Mouse (Mus musculus) C2C12 (cell line): ENCODE data around the gene Enox1. TPM values are rescaled to one million over a fixed set of nuclear protein-coding genes. Genes with fewer than 3 reads are reported as not detected.

Source experiments
- H3K27me3 ChIP-seq: one replicate; pipeline ENCODE4 v1.6.1; 2011; ENCODE audit not compliant: control insufficient read depth, insufficient read depth, insufficient read length
- H3K36me3 ChIP-seq: one replicate; pipeline ENCODE4 v1.6.1; 2011; ENCODE audit not compliant: control insufficient read depth, insufficient read depth
- H3K4me3 ChIP-seq: one replicate; pipeline ENCODE4 v1.5.1; 2011; ENCODE audit warnings: mild to moderate bottlenecking, control low read depth; ENCODE audit not compliant: poor library complexity, insufficient read depth, severe bottlenecking
- H3K79me2 ChIP-seq: one replicate; pipeline ENCODE4 v1.6.1; 2011; ENCODE audit not compliant: control insufficient read depth, insufficient read depth
- H3K79me3 ChIP-seq: one replicate; pipeline ENCODE4 v1.6.1; 2011; ENCODE audit warnings: low read depth, control low read depth
- H3ac ChIP-seq: one replicate; pipeline ENCODE3; 2011; ENCODE audit warnings: low read depth; ENCODE audit not compliant: control insufficient read depth, insufficient read length
- CEBPB ChIP-seq: IDR thresholded peaks from one replicate; pipeline ENCODE4 v1.6.1; 2011; ENCODE audit warnings: low read depth, mild to moderate bottlenecking, control low read depth, moderate library complexity
- CTCF ChIP-seq: IDR thresholded peaks from one replicate; pipeline ENCODE4 v1.5.1; 2011; ENCODE audit not compliant: control insufficient read depth, insufficient read depth, insufficient read length
- FOSL1 ChIP-seq: IDR thresholded peaks from one replicate; pipeline ENCODE4 v1.8.0; 2011; ENCODE audit warnings: mild to moderate bottlenecking, low read length; ENCODE audit not compliant: poor library complexity, insufficient read depth, severe bottlenecking
- MAX ChIP-seq: IDR thresholded peaks from one replicate; pipeline ENCODE4 v1.6.1; 2011; ENCODE audit warnings: mild to moderate bottlenecking, control low read depth
- MYOD1 ChIP-seq: IDR thresholded peaks from one replicate; pipeline ENCODE4 v1.6.1; 2011; ENCODE audit warnings: low read depth; ENCODE audit not compliant: control insufficient read depth, insufficient read length
- MYOG ChIP-seq: IDR thresholded peaks from one replicate; pipeline ENCODE4 v1.6.1; 2011; ENCODE audit not compliant: control insufficient read depth, insufficient read length; ENCODE audit errors: extremely low read depth
- USF1 ChIP-seq: IDR thresholded peaks from one replicate; pipeline ENCODE4 v1.6.1; 2011; ENCODE audit warnings: low read depth, mild to moderate bottlenecking, control low read depth, moderate library complexity
- polyA plus RNA-seq: library from polyadenylated mRNA; unstranded; fragments of >200 nt; fragmentation: generic; extraction: Trizol; gene quantifications from one replicate; pipeline ENCODE4 v1.2.1, GENCODE M21; 2012; ENCODE audit warnings: missing spikeins

Enox1 gene
- polyA plus RNA-seq, 1 experiment = 0.75 TPM

DNA sequence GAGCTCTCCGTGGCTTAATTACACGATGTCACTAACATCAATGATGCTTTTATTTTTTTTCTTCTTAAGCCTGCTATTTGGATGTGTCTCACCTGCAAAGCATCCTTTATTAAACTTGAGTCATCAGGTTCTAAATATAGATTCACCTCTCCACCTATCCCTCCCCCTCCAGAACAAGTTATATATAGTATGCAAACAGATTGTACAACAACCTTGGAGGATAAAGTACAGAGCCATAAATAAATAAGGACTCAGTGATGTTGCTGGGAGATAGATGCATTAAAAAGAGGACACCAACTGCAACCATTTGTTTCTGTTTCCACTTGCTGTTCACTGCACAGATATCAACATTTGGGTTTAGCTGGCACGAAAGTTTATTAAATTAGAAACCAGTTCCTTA lies 141.8 kb downstream of the Enox1 start:
- no peaks in the 10 kb centered on the region for H3K27me3 ChIP-seq
- no peak for TF ChIP-seq MYOG
- no peak for TF ChIP-seq MYOD1
- no peak for TF ChIP-seq FOSL1
- TF ChIP-seq USF1 = no peak
- no peak for TF ChIP-seq CTCF
- TF ChIP-seq MAX = no peak
- TF ChIP-seq CEBPB = no peak

DNA sequence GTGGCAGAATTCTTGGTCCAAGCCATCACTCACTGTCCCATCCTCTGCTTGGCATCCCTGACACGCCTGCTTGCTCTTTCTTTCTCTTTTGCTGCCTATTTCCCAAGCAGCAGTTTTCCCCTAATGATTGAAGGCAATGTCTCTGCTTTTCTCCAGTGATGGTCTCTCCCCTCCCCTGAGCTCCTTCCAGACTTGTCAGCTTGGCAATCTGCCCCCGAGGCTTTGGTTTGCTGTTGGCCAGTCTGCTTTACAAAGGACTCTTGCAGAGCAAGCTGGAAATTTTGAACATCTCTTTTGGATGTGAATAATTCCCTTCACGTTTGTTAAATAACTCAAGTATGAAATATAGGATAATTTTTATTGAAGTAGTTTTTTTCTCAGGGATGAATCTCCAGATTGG lies 153.0 kb downstream of the Enox1 start:
- Histone ChIP-seq H3K79me2 (no peaks in the 10 kb centered on the region), H3K79me3 (no peaks in the 10 kb centered on the region), H3K27me3 (no peaks in the 10 kb centered on the region), H3K4me3 (no peak overlapping the region), H3ac (no peak overlapping the region), H3K36me3 (no peaks in the 10 kb centered on the region)
- TF ChIP-seq MYOG (no peak), CEBPB (no peak), FOSL1 (no peak), CTCF (no peak), USF1 (no peak), MYOD1 (no peak), MAX (no peak)

More for the DNA sequence above, 141.8 kb downstream of the Enox1 start:
- Histone ChIP-seq H3K79me2 (no peaks in the 10 kb centered on the region), H3K4me3 (no peak overlapping the region), H3K79me3 (no peaks in the 10 kb centered on the region), H3K36me3 (no peaks in the 10 kb centered on the region), H3ac (no peak overlapping the region)

DNA sequence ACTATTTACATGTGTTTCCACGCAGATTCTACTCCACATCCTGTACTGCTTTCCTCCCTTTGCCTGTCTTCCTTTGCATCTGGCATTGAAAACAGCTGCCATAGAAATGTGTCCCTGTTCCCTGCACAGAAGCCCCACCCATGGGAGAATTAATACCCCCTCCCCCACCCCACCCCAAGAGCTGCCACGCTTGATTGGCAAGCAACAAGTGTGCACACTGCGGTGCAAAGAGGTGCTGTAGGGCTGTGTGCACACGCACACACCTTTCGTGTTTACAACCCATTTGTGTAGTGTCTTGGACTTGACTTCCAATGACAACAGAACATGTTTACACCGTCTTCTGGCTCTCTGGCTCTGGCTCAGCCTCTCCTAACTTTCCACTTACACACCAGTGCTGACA lies 154.9 kb downstream of the Enox1 start:
- no peaks in the 10 kb centered on the region for H3K79me3 ChIP-seq
- TF ChIP-seq MYOD1 (no peak), CTCF (no peak), MYOG (no peak), FOSL1 (no peak), USF1 (no peak), MAX (no peak), CEBPB (no peak)
- no peak overlapping the region for H3K4me3 ChIP-seq
- H3K36me3 ChIP-seq = no peaks in the 10 kb centered on the region
- no peak overlapping the region for H3ac ChIP-seq
- H3K27me3 ChIP-seq = no peaks in the 10 kb centered on the region
- H3K79me2 ChIP-seq = no peaks in the 10 kb centered on the region

DNA sequence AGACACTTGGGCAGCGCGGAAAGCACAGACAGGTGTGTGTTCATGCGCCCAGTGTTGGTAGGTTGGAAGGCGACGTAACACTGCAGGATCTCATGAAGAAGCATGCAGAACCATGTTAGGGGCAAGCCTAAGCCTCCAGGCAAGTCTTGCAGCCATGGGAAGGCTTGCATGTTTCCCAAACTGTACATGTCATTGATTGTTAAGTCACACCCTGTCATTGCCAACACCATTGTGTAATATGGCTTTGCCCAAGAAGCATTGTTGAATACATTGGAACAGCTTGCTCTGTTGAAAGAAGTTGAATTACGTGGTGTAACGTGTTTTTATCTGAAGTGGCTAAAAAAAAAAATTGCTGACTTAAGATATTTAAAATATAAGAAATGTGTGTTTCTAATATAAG lies 162.8 kb downstream of the Enox1 start:
- Histone ChIP-seq H3K79me3 (no peaks in the 10 kb centered on the region), H3K4me3 (no peak overlapping the region), H3ac (no peak overlapping the region), H3K79me2 (no peaks in the 10 kb centered on the region), H3K27me3 (no peaks in the 10 kb centered on the region), H3K36me3 (no peaks in the 10 kb centered on the region)
- no peak for TF ChIP-seq MAX
- no peak for TF ChIP-seq USF1
- TF ChIP-seq CTCF = no peak
- no peak for TF ChIP-seq FOSL1
- TF ChIP-seq MYOD1 = no peak
- TF ChIP-seq MYOG = no peak
- no peak for TF ChIP-seq CEBPB

DNA sequence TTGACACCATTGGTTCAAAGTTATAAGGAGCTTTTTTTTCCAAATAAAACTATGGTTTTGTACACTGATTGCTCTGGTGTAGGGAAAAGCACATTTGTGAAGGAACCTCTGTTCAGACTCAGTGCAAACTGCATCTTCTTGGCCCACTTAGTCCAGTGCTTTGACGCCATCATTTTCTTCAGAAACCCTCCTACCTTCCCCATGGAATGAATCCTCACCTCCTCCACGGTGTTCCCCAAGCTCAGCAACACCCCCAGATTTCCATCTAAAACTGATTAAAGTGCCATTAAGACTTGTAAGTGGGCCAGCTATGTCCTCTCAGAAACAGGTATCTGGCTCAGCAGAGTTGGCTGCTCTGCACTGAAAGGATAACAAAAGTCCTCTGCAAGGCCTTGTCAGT lies 167.8 kb downstream of the Enox1 start:
- TF ChIP-seq MYOD1 (no peak), MYOG (no peak), FOSL1 (no peak), MAX (no peak), CTCF (no peak), USF1 (no peak), CEBPB (no peak)
- H3K36me3 ChIP-seq = no peaks in the 10 kb centered on the region
- H3K79me2 ChIP-seq = no peaks in the 10 kb centered on the region
- H3K27me3 ChIP-seq = no peaks in the 10 kb centered on the region
- H3ac ChIP-seq = no peak overlapping the region
- H3K4me3 ChIP-seq = no peak overlapping the region
- no peaks in the 10 kb centered on the region for H3K79me3 ChIP-seq

DNA sequence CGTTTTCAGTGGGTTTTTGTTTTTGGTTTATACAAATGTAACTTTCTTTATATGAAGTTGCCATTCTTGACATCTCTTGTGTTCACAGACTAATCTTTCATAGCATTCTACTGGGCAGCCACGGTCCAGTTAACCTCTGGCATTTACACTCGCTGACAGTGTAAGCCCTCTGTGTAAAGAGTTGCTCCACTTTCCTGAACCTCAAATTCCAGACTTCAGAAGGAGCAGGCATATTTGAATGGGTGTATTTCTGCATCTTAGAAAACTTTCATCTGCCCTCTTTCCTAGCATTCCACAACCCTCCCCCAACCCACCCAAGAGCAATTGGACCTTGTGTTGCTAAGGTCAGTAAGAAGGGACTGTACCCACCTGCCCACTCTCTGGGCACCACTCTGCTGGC lies 171.1 kb downstream of the Enox1 start:
- Histone ChIP-seq H3K36me3 (no peaks in the 10 kb centered on the region), H3K79me2 (no peaks in the 10 kb centered on the region), H3ac (no peak overlapping the region), H3K79me3 (no peaks in the 10 kb centered on the region), H3K27me3 (no peaks in the 10 kb centered on the region), H3K4me3 (no peak overlapping the region)
- no peak for TF ChIP-seq FOSL1
- no peak for TF ChIP-seq CTCF
- TF ChIP-seq MYOG = no peak
- TF ChIP-seq USF1 = no peak
- no peak for TF ChIP-seq MYOD1
